Mouse (Mus musculus) forebrain, embryonic 12.5 days (tissue): Measurements from ENCODE around the gene Zc3h14. TPM values are rescaled to one million over a fixed set of nuclear protein-coding genes. Genes with fewer than 3 reads are reported as not detected.

Experiments
- ATAC-seq: fragments of 200-750 bp; cut with Nextera tagmentation; 2 replicates; pipeline ENCODE4 v1.8.0; 2017; ENCODE audit warnings: moderate TSS enrichment; ENCODE audit not compliant: low FRiP score
- H3K27ac ChIP-seq: fragments of 300-500 bp; sonication (generic); 2 replicates; pipeline ENCODE4 v1.5.1; 2016; ENCODE audit warnings: mild to moderate bottlenecking
- H3K27me3 ChIP-seq: fragments of 300-500 bp; sonication (generic); 2 replicates; pipeline ENCODE4 v1.6.1; 2016; ENCODE audit warnings: mild to moderate bottlenecking
- H3K36me3 ChIP-seq: fragments of 300-500 bp; sonication (generic); replicated peaks from 2 replicates; pipeline ENCODE4 v1.6.1; 2016; ENCODE audit warnings: mild to moderate bottlenecking
- H3K4me1 ChIP-seq: fragments of 300-500 bp; sonication (generic); 2 replicates; pipeline ENCODE4 v1.6.1; 2016
- H3K4me2 ChIP-seq: fragments of 300-500 bp; sonication (generic); 2 replicates; pipeline ENCODE4 v1.6.1; 2016; ENCODE audit warnings: mild to moderate bottlenecking, moderate library complexity
- H3K4me3 ChIP-seq: fragments of 300-500 bp; sonication (generic); replicated peaks from 2 replicates; pipeline ENCODE4 v1.5.1; 2016; ENCODE audit warnings: mild to moderate bottlenecking
- H3K9ac ChIP-seq: fragments of 300-500 bp; sonication (generic); 2 replicates; pipeline ENCODE4 v1.6.1; 2016; ENCODE audit warnings: mild to moderate bottlenecking
- H3K9me3 ChIP-seq: fragments of 300-500 bp; sonication (generic); 2 replicates; pipeline ENCODE4 v1.6.1; 2016
- WGBS: fragments of 180-500 bp; shearing (Covaris S2); methylation state at CpG from one replicate; pipeline ENCODE4 v1.1.7; 2016; 5-methylcytosine and 5-hydroxymethylcytosine counted together
- polyA plus RNA-seq: library from polyadenylated mRNA; unstranded; fragments of >200 nt; fragmentation: Nextera tagmentation; extraction: Ambion mirVana; gene quantifications from 2 replicates; pipeline ENCODE4 v1.2.1, GENCODE M21; 2016

Gene Zc3h14
- polyA plus RNA-seq, 1 experiment from 2014 or later, result 156 TPM

DNA sequence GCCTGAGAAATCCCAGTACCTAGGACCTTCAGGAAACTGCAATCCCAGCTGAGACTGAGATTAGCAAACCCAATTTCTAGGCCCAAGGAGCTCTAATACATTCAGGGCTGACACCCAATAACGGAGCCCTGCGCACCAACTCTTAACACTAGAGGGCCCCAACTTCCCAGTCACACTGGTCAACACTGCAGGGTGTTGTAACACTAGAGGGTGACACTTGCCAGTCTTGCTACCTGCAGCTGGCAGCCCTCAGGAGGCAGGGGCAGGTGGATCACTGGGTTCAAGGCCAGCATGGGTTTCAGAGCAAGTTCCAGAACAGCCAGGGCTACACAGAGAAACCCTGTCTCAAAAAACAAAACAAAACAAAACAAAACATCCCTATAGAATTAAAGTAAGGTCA lies 633 bp upstream of the Zc3h14 start:
- H3K27me3 ChIP-seq, result no peaks in the 10 kb centered on the region
- H3K27ac ChIP-seq, result no peak overlapping the region
- peak; percentile 59 for ATAC-seq
- H3K9me3 ChIP-seq, result no peaks in the 10 kb centered on the region
- peaks cover 27% of the 10 kb centered on the region for H3K4me1 ChIP-seq
- H3K4me2 ChIP-seq, result no peak overlapping the region
- no peaks in the 10 kb centered on the region; the same call in 1 of the 2 replicates for H3K36me3 ChIP-seq
- H3K4me3 ChIP-seq, result no peak overlapping the region
- 10% methylated on average over 2 of the region's 2 CpGs for WGBS
- H3K9ac ChIP-seq, result no peak overlapping the region

DNA sequence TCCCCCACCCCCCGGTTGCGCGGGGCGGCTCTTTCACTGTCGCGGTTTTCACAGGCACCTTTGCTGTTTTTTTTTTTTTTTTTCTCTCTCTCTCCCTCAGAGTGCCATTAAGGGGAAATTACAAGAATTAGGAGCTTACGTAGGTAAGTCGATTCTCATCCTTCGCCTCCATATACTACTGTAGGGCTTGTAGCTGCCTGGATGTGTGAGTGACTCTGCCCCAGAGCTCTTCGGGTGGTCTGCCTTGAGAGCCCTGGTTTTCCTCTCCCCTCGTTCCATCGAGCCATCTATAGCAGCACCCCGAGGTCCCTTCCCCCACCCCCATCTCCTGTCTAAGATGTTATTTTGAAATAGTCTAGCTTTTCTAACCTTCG lies 603 bp downstream of the Zc3h14 start:
- peak overlapping the region; percentile 93 for H3K27ac ChIP-seq

DNA sequence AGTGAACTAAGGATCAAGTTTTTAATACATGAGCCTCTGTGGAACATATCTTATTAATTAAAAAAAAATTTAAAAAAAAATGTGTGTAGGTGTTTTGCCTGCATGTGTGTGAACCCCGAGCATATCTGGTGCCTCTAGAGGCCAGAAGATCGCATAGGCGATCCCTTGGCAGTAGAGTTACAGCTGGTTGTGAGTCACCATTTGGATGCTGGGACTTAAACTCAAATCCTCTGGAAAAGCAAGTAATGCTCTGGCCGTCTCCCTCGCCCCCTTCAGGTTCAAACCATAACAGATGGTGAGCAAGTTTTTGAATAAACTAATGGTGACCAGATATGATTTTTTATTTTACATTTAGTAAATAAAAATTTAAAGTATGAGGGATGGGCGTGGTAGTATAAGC lies 10.9 kb downstream of the Zc3h14 start:
- H3K27me3 ChIP-seq, result no peaks in the 10 kb centered on the region
- no peak for ATAC-seq
- WGBS, result 92% methylated on average over 6 of the region's 6 CpGs
- no peak overlapping the region for H3K4me2 ChIP-seq
- H3K4me1 ChIP-seq, result no peaks in the 10 kb centered on the region
- peaks cover 74% of the 10 kb centered on the region for H3K36me3 ChIP-seq
- no peak overlapping the region for H3K9ac ChIP-seq
- H3K27ac ChIP-seq, result no peak overlapping the region
- no peaks in the 10 kb centered on the region for H3K9me3 ChIP-seq
- H3K4me3 ChIP-seq, result no peak overlapping the region

More for the DNA sequence above, 603 bp downstream of the Zc3h14 start:
- Histone ChIP-seq H3K9me3 (no peaks in the 10 kb centered on the region), H3K36me3 (no peaks in the 10 kb centered on the region; the same call in 1 of the 2 replicates), H3K4me1 (peaks cover 31% of the 10 kb centered on the region), H3K4me3 (peak overlapping the region; percentile 95), H3K27me3 (no peaks in the 10 kb centered on the region), H3K4me2 (peak overlapping the region; percentile 78), H3K9ac (peak overlapping the region; percentile 93)
- peak; percentile 52 for ATAC-seq
- WGBS, result 3% methylated on average over 14 of the region's 14 CpGs

DNA sequence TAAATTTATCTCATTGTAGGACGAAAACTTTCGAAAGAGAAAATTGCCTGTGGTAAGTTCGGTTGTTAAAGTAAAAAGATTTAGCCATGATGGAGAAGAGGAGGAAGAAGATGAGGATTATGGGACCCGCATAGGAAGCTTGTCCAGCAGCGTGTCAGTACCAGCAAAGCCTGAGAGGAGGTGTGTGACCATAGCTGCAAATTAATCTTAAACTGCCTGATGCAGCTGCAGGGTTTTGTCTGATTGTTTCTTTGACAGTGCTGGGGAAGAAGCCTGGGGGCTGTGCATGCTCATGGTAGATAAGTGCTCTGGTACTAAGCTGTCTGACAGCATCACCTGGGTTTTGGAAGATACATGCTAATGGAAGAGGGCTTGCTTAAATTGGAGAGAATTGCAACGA lies 12.9 kb downstream of the Zc3h14 start:
- Histone ChIP-seq H3K27me3 (no peaks in the 10 kb centered on the region), H3K4me2 (no peak overlapping the region), H3K9ac (no peak overlapping the region), H3K27ac (no peak overlapping the region), H3K4me1 (no peaks in the 10 kb centered on the region), H3K36me3 (peaks cover 82% of the 10 kb centered on the region), H3K9me3 (no peaks in the 10 kb centered on the region), H3K4me3 (no peak overlapping the region)
- WGBS, result 96% methylated on average over 6 of the region's 6 CpGs
- ATAC-seq, result no peak

DNA sequence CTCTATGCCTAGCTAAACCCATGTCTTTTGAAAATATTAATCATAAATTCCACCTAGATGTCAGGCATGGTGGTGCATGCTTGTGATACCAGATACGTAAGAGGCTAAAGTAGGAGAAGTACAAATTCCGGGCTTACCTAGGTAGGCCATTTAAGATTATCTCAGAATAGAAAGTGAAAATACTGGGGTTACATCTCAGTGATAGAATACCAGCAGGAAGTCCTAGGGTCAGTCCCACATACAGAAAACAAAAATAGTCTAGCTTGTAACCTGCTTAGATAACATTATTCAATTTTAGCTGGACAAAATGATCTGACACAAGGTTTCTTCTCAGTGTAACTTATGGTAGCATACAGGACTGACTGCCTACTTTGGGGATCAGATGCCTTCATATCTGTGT lies 19.5 kb downstream of the Zc3h14 start:
- no peak overlapping the region for H3K4me2 ChIP-seq
- H3K36me3 ChIP-seq, result peaks cover 89% of the 10 kb centered on the region
- no peak overlapping the region for H3K27ac ChIP-seq
- no peaks in the 10 kb centered on the region for H3K4me1 ChIP-seq
- ATAC-seq, result no peak
- H3K9ac ChIP-seq, result no peak overlapping the region
- no peaks in the 10 kb centered on the region for H3K9me3 ChIP-seq
- H3K27me3 ChIP-seq, result no peaks in the 10 kb centered on the region
- no peak overlapping the region for H3K4me3 ChIP-seq
- 94% methylated on average over 2 of the region's 2 CpGs for WGBS

DNA sequence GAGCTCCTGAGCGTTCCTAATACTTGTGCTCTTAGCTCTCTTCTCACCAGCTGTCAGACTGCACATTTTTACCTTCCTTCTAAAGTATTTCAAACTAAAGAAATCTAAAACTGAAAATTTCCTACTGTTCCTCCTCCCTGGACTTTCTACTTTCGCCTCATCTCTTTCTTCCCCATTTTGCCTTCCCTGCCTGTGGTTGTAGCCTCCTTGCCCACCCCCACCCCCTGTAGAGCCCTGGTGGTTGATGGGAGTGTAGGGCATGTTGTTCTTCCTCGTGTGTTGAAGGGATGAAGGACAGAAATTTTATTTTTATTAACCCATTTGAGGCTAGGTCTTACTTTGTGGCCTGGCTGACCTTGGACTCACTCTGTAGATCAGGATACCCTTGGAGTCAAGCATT lies 30.7 kb downstream of the Zc3h14 start:
- no peak for ATAC-seq

DNA sequence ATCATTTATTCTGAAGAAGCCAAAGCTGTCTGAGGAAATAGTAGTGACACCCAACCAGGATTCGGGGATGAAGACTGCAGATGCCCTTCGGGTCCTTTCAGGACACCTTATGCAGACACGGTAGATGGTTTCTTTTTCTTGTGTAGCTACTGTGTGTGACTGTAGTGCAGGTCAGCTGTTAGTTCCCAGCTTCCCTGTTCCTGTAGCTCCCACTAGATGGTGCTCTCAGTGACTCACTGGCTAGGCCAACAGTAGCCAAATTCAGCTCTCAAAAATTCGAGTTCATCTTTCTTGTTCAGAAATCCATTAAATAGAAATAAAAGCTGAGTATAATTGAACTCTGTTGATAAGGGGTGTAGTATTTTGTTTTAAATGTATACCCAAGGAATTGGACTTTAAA lies 32.4 kb downstream of the Zc3h14 start:
- Histone ChIP-seq H3K27me3 (no peaks in the 10 kb centered on the region), H3K36me3 (peaks cover 80% of the 10 kb centered on the region), H3K4me2 (no peak overlapping the region), H3K9me3 (no peaks in the 10 kb centered on the region), H3K27ac (no peak overlapping the region), H3K4me3 (no peak overlapping the region), H3K4me1 (no peaks in the 10 kb centered on the region), H3K9ac (no peak overlapping the region)
- no peak for ATAC-seq
- WGBS, result 87% methylated on average over 4 of the region's 4 CpGs

More for the DNA sequence above, 30.7 kb downstream of the Zc3h14 start:
- Histone ChIP-seq H3K27ac (no peak overlapping the region), H3K4me2 (no peak overlapping the region), H3K36me3 (peaks cover 78% of the 10 kb centered on the region), H3K4me3 (no peak overlapping the region), H3K4me1 (no peaks in the 10 kb centered on the region), H3K9ac (no peak overlapping the region), H3K27me3 (no peaks in the 10 kb centered on the region), H3K9me3 (no peaks in the 10 kb centered on the region)
- WGBS, result 85% methylated on average over 3 of the region's 3 CpGs

DNA sequence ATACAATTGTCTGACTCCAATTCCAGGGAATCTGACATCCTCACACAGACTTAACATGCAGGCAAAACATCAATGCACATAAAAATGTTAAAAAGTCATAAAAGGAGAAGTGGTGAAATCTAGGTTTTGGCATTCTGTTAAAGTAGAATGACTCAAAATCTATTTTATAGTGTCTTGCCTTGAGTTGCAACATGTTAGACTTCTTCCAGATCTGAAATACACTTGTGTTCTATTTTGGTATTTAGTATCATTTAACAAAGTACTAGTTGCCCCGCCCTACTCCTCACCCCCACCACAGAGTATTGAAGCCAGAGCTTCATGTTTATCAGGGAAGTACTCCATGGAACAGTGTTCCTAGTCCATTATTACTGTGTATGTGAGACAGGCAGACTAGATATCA lies 37.5 kb downstream of the Zc3h14 start:
- Histone ChIP-seq H3K9me3 (no peaks in the 10 kb centered on the region), H3K36me3 (peaks cover 78% of the 10 kb centered on the region), H3K4me1 (no peaks in the 10 kb centered on the region), H3K27ac (no peak overlapping the region), H3K27me3 (no peaks in the 10 kb centered on the region), H3K9ac (no peak overlapping the region), H3K4me3 (no peak overlapping the region), H3K4me2 (no peak overlapping the region)
- no peak for ATAC-seq
- WGBS, result 97% methylated on average over 1 of the region's 1 CpGs

DNA sequence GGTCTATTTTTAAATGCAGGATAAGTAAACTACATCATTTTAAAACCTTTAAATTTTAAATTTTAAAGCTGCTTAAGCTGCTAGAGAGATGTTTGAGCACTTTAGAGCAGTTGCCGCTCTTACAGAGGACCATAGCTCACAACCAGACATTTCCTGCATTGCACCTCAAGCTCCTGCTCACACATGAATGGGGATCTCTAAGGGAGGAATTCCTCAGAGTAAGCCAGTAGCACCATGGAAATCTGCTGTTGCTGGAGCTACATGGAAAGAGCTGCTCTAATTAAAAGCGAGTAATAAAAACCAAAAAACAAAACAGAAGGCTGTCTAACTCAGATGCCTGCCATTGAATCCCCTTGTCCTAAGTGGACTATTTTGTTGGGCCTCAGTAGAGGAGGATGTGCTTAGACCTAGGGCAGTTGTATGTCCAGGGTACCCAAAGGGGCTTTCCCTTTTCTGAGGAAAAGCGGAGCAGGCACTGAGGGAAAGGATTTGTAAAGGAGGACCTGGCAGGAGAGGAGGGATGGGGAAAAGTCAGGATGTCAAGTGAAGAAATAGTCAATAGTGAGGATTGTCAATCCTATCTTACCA lies 49.1 kb downstream of the Zc3h14 start:
- Histone ChIP-seq H3K4me1 (0 out of 2 replicates have a peak, but pooled peaks cover 3% of the 10 kb centered on the region), H3K9ac (no peak overlapping the region), H3K27me3 (no peaks in the 10 kb centered on the region), H3K4me3 (no peak overlapping the region), H3K4me2 (no peak overlapping the region), H3K36me3 (peaks cover 81% of the 10 kb centered on the region), H3K27ac (no peak overlapping the region), H3K9me3 (no peaks in the 10 kb centered on the region)
- WGBS, result 84% methylated on average over 3 of the region's 3 CpGs
- ATAC-seq, result no peak

DNA sequence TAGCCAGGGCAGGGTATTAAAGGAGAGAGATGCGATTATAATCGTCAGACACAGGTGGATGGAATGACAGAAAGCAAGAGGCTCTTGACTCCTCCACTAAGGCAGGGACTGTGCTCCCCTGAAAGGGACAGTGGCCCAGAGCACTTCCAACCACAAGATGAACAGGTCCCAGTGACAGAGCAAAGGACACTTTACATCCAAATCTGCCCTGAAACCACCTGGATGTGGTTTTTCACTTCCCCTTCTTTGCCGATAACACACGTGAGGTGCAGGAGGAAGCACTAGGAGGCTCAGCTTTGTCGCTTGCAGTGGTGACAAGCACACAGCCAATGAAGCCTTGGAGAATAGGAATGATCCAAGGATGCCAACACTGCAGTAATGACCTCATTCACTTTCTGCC lies 53.6 kb downstream of the Zc3h14 start:
- Histone ChIP-seq H3K4me2 (no peak overlapping the region), H3K4me3 (no peak overlapping the region), H3K27ac (no peak overlapping the region), H3K27me3 (no peaks in the 10 kb centered on the region), H3K9me3 (no peaks in the 10 kb centered on the region), H3K4me1 (no peaks in the 10 kb centered on the region), H3K9ac (no peak overlapping the region), H3K36me3 (peaks cover 71% of the 10 kb centered on the region)
- no peak for ATAC-seq
- 88% methylated on average over 5 of the region's 5 CpGs for WGBS

DNA sequence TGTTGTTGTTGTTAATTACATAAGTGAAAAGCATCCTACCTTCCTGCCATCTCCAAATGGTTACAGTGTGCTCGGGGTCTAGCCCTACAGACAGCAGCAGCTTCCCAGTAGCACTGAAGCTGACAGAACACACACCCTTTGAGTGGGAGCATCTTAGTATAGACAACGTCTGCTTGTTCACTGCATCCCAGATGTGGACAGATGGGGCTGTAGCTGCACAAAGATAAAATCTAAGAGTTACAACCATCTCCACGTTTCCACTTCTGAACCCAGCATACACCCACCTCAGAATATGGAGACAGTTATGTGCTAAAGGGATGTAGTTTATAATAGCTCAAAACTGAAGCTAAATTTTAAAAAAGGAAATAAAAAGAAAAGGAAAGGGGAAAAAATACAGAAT lies 55.5 kb downstream of the Zc3h14 start:
- Histone ChIP-seq H3K27me3 (no peaks in the 10 kb centered on the region), H3K27ac (no peak overlapping the region), H3K9ac (no peak overlapping the region), H3K4me1 (no peaks in the 10 kb centered on the region), H3K4me2 (no peak overlapping the region), H3K9me3 (no peaks in the 10 kb centered on the region), H3K36me3 (peaks cover 57% of the 10 kb centered on the region), H3K4me3 (no peak overlapping the region)
- ATAC-seq, result no peak
- WGBS, result 85% methylated on average over 3 of the region's 3 CpGs

DNA sequence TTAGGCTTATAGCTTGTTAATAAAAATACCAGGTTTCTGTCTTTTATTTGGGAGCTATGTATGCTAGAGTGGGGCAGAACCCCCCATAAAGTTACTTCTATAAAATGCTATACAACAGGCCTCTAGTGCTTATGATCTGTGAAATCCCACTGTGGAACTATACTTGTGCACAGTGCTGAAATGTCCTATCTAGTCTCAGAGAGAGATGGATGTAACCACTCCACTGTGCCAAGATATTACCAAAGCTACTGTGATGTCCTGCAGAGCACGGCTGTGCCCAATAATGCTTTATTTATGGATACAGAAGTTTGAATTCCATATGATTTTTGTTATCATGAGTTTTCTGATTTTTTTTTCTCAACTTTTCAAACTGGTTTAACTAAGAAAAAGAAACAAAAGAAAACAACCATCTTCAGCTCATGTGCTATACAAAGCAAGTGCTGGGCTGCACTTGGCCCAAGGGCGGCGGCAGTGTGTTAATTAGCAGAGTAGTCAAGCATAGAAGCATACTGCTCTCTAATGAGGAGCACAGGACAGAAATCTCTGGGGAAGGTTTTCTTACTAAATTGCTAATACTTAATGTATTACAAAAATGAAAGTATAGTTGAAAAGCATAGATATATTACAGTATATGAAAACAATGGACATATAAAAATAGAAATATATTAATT lies 57.4 kb downstream of the Zc3h14 start:
- Histone ChIP-seq H3K4me3 (no peak overlapping the region), H3K36me3 (peaks cover 49% of the 10 kb centered on the region), H3K27me3 (no peaks in the 10 kb centered on the region), H3K9ac (no peak overlapping the region), H3K9me3 (no peaks in the 10 kb centered on the region), H3K4me2 (no peak overlapping the region), H3K27ac (no peak overlapping the region), H3K4me1 (no peaks in the 10 kb centered on the region)
- WGBS, result 64% methylated on average over 3 of the region's 3 CpGs
- ATAC-seq, result no peak

DNA sequence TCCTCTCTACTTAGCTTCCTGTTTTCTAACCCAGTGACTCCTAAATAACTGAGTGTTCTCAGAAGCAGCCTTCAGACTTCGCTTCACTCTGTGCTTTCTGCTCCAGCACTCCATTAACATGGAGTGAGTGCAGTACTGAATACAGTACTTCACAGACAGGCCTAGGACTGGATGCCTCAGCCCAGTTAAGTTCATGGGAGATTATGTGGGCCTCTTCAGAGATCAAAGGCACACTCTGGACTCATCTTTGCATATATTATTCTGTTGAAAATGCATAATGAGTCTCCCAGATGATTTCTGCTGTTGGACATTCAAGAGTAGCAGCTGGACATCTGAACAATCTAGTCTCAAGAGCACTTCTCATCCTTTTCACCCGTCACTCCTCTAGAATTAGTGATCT lies 74.0 kb downstream of the Zc3h14 start:
- peak; percentile 58; the same call in 1 of the 2 replicates for ATAC-seq
- Histone ChIP-seq H3K36me3 (peaks cover 29% of the 10 kb centered on the region), H3K9me3 (no peaks in the 10 kb centered on the region), H3K4me2 (no peak overlapping the region), H3K27ac (0 out of 2 replicates have a peak overlapping the region, but pooled peaks have one; percentile 25), H3K4me3 (no peak overlapping the region), H3K27me3 (no peaks in the 10 kb centered on the region), H3K9ac (no peak overlapping the region), H3K4me1 (peaks cover 11% of the 10 kb centered on the region; the same call in 1 of the 2 replicates)
- 42% methylated on average over 2 of the region's 2 CpGs for WGBS
